Mouse (Mus musculus) cortical plate, adult 2 months (tissue): ENCODE data around the gene Plekhm3. TPM values are rescaled to one million over a fixed set of nuclear protein-coding genes. Genes with fewer than 3 reads are reported as not detected.

ENCODE experiments used
- H3K27ac ChIP-seq: fragments of 200-500 bp; 2 replicates; pipeline ENCODE4 v1.5.1; 2012; ENCODE audit warnings: low read length, control low read depth, inconsistent platforms; ENCODE audit not compliant: insufficient read depth
- H3K4me1 ChIP-seq: fragments of 200-500 bp; 2 replicates; pipeline ENCODE4 v1.6.1; 2011; ENCODE audit warnings: low read length; ENCODE audit not compliant: control insufficient read depth, insufficient read depth
- H3K4me3 ChIP-seq: fragments of 200-500 bp; 2 replicates; pipeline ENCODE4 v1.5.1; 2011; ENCODE audit warnings: mild to moderate bottlenecking, low read length, control low read depth; ENCODE audit not compliant: insufficient read depth
- CTCF ChIP-seq: fragments of 200-500 bp; IDR thresholded peaks from 2 replicates; pipeline ENCODE4 v1.5.1; 2011; ENCODE audit warnings: mild to moderate bottlenecking, control low read depth, low read length; ENCODE audit not compliant: insufficient read depth; ENCODE audit errors: extremely low read depth
- POLR2A ChIP-seq: fragments of 200-500 bp; IDR thresholded peaks from 2 replicates; pipeline ENCODE4 v1.6.1; 2011; ENCODE audit warnings: mild to moderate bottlenecking, low read length, control low read depth; ENCODE audit not compliant: insufficient read depth; ENCODE audit errors: extremely low read depth
- polyA plus RNA-seq: library from polyadenylated mRNA; depleted of rRNA; stranded (reverse); fragments of >200 nt; gene quantifications from 2 replicates; pipeline ENCODE4 v1.2.3, GENCODE M21; 2012; rRNA removed

The Plekhm3 gene
- polyA plus RNA-seq, 1 experiment, result 15.4 TPM

DNA sequence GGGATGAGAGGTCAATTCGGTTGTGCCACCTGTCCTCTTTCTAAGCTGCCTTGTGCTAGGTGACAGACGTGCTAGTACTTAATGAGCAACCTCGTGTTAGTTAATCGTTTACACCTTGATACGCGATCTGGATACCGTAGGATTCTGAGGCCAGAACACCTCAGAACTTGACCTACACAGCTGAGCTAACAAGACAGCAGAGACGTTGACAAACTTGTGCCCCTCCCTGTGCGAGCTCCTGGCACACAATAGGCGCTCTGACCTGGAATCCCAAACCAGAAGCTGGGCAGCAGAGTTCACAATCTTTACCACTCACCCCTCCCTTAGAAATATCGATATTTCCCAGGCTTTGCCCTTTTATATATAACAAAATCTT is 218.5 kb downstream of the Plekhm3 start:
- Histone ChIP-seq H3K4me1 (peaks cover 2% of the 10 kb centered on the region; the same call in 1 of the 2 replicates), H3K27ac (no peak overlapping the region), H3K4me3 (peak overlapping the region; percentile 19; the same call in 1 of the 2 replicates)
- TF ChIP-seq POLR2A (no peak), CTCF (no peak)

GRCm38 (mm10) chr1:64737502-64738179 is 219.0 kb downstream of the Plekhm3 start, which contains the start of gene Fzd5:
Fzd5 (minus strand) TSS chr1:64737751.
- TF ChIP-seq POLR2A (0 out of 2 replicates have a peak, but pooled peaks have one; percentile 27), CTCF (no peak)
- Histone ChIP-seq H3K4me3 (peak within 1 kb of the TSS; percentile 19), H3K27ac (no peak within 1 kb of the TSS), H3K4me1 (peaks cover 2% of the 10 kb centered on the region; the same call in 1 of the 2 replicates)

- H3K4me1 ChIP-seq, result peaks cover 2% of the 10 kb centered on the region; the same call in 1 of the 2 replicates
These were observed 219.7 kb downstream of the Plekhm3 start for GRCm38 (mm10) chr1:64736681-64737501.

More at GRCm38 (mm10) chr1:64736681-64737501, 219.7 kb downstream of the Plekhm3 start:
- TF ChIP-seq CTCF, result no peak
- no peak for TF ChIP-seq POLR2A
- Histone ChIP-seq H3K4me3 (peak overlapping the region; percentile 19), H3K27ac (no peak overlapping the region)

Other genes with a start within 250 kb of the Plekhm3 start
- gene Fzd5, start 219.1 kb downstream of the Plekhm3 start, polyA plus RNA-seq, result 0.66 and 0.90 TPM in 2 replicates
- gene Akr1cl, start 75.9 kb upstream of the Plekhm3 start, polyA plus RNA-seq, result not detected in 2 replicates
- gene Cryge, start 94.3 kb upstream of the Plekhm3 start, polyA plus RNA-seq, result not detected in 2 replicates
- gene Crygd, start 106.6 kb upstream of the Plekhm3 start, polyA plus RNA-seq, result not detected in 2 replicates
- gene Crygc, start 116.9 kb upstream of the Plekhm3 start, polyA plus RNA-seq, result not detected in 2 replicates
- gene Crygb, start 125.5 kb upstream of the Plekhm3 start, polyA plus RNA-seq, result not detected in 2 replicates
- 1.1 and 1.3 TPM in 2 replicates for gene Cryga, start 146.5 kb upstream of the Plekhm3 start, polyA plus RNA-seq
- gene Gm28845, start 162.7 kb upstream of the Plekhm3 start, polyA plus RNA-seq, result 0.83 and 1.7 TPM in 2 replicates
- 4.7 and 6.8 TPM in 2 replicates for gene D630023F18Rik, start 166.4 kb upstream of the Plekhm3 start, polyA plus RNA-seq
- gene Idh1, start 229.7 kb upstream of the Plekhm3 start, polyA plus RNA-seq, result 36.7 and 37.6 TPM in 2 replicates
- gene Pikfyve, start 229.9 kb upstream of the Plekhm3 start, polyA plus RNA-seq, result 13.2 and 13.5 TPM in 2 replicates